ENCODE assay signal across 20 mouse cellular contexts in the genomic region with DNA sequence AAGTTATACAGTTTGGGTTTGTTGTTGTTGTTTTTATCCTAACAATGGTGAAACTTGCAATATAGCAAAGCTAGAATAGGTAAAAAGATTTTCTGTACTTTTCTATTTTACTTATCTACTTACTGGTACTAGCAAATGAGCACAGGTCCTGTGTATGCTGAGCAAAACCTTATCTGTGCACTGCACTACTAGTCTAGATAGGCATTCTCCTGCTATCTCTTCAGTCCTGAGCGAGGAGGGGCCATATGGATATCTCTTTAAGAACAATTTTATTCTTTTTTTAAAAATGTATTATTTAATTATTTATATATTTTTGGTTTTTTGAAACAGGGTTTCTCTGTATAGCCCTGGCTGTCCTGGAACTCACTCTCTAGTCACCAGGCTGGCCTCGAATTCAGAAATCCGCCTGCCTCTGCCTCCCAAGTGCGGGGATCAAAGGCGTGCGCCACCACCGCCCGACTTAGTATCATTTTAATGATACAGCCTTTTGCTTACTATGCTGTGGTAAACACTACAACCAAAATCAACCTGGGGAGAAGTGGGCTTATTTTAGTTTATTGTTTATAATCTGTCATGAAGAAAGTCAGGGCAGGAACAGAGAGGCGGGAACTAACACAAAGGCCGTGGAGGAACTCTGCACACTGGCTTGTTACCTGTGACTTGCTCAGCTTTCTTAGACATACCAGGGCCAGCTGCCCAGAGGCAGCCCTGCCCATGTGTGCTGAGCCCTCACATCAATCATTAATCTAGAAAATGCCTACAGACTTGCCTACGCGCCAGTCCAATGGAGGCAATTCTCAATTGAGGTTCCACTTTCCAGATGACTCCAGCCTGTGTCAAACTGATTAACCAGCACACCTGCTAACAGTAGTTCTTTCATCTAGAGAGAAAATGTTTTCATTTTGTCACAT. TPM values are rescaled to one million over a fixed set of nuclear protein-coding genes. Genes with fewer than 3 reads are reported as not detected.
DNase-seq lines count a peak whose midpoint lies in the region; ATAC-seq and TF ChIP-seq lines count a peak whose summit lies in the region.
"Had no signal": no experiment of that assay in that cellular context is flagged by ENCODE, and none has a peak within 500 bp of the region (broad histone marks: within the 10 kb centered on the region; RNA-seq: fewer than 3 reads in every experiment).

No protein-coding gene starts in this region.

- no peak overlapping the region for H3K9ac ChIP-seq in kidney, embryonic 15.5 days
- H3K9ac ChIP-seq in liver, embryonic 12.5 days = peak overlapping the region; percentile 59
- H3K9ac ChIP-seq: embryonic facial prominence, embryonic 13.5 days; hindbrain, embryonic 14.5 days; limb, embryonic 12.5 days; midbrain, embryonic 15.5 days; neural tube, embryonic 13.5 days had no signal

- ATAC-seq in kidney, embryonic 15.5 days (replicated peaks; ENCODE audit: low FRiP score) = peak; percentile 57; the same call in 1 of the 2 replicates
- peak; percentile 88 for ATAC-seq in liver, embryonic 12.5 days
- ATAC-seq: activated CD4-positive, CD25-positive, alpha-beta regulatory T cell, adult 4 months; midbrain, embryonic 15.5 days had no signal

- no peak for DNase-seq in testis, postnatal 14 days (ENCODE audit: low spot score)
- DNase-seq in left cerebral cortex, postnatal 25 days (ENCODE audit: low spot score in 2 of 2) = no peak
- no peak for DNase-seq in layer of hippocampus, adult 18-20 months (ENCODE audit: low spot score in 2 of 2)
- no peak for DNase-seq in left cerebral cortex, postnatal 36 days (ENCODE audit: low spot score in 2 of 2)
- no peak for DNase-seq in spleen, adult 18-20 months
- DNase-seq: B cell, adult 2 months; cerebellum, postnatal 25 days; gastrocnemius, postnatal 36 days; layer of hippocampus, adult 9-11 months; lung, postnatal 36 days; thymus, postnatal 14 days had no signal

- no peak overlapping the region; the same call in 1 of the 2 replicates for H3K4me3 ChIP-seq in testis, adult 2 months (ENCODE audit: control insufficient read depth, low read depth, low read length)
- no peak overlapping the region for H3K4me3 ChIP-seq in kidney, embryonic 15.5 days (replicated peaks)
- peak overlapping the region; percentile 19 for H3K4me3 ChIP-seq in liver, embryonic 12.5 days
- H3K4me3 ChIP-seq: embryonic facial prominence, embryonic 13.5 days; limb, embryonic 12.5 days; midbrain, embryonic 15.5 days; neural tube, embryonic 13.5 days had no signal

- no peaks in the 10 kb centered on the region; the same call in 1 of the 2 replicates for H3K36me3 ChIP-seq in testis, adult 2 months (ENCODE audit: control insufficient read depth, insufficient read depth, low read length)
- peaks cover 50% of the 10 kb centered on the region for H3K36me3 ChIP-seq in kidney, embryonic 15.5 days
- H3K36me3 ChIP-seq in liver, embryonic 12.5 days = peaks cover 54% of the 10 kb centered on the region

- no peak overlapping the region for H3K4me2 ChIP-seq in kidney, embryonic 15.5 days
- H3K4me2 ChIP-seq in liver, embryonic 12.5 days = peak overlapping the region; percentile 61
- H3K4me2 ChIP-seq: embryonic facial prominence, embryonic 13.5 days; hindbrain, embryonic 14.5 days; limb, embryonic 12.5 days; midbrain, embryonic 15.5 days; neural tube, embryonic 13.5 days had no signal

- no peaks in the 10 kb centered on the region for H3K9me3 ChIP-seq in kidney, embryonic 15.5 days (replicated peaks)
- no peaks in the 10 kb centered on the region for H3K9me3 ChIP-seq in liver, embryonic 12.5 days (replicated peaks)
- H3K9me3 ChIP-seq: embryonic facial prominence, embryonic 13.5 days; limb, embryonic 12.5 days; midbrain, embryonic 15.5 days; neural tube, embryonic 13.5 days had no signal

- no peaks in the 10 kb centered on the region for H3K27me3 ChIP-seq in testis, adult 2 months (ENCODE audit: control insufficient read depth, insufficient read depth, low read length)
- no peaks in the 10 kb centered on the region for H3K27me3 ChIP-seq in kidney, embryonic 15.5 days
- H3K27me3 ChIP-seq in liver, embryonic 12.5 days (replicated peaks) = no peaks in the 10 kb centered on the region
- H3K27me3 ChIP-seq: embryonic facial prominence, embryonic 13.5 days; limb, embryonic 12.5 days; midbrain, embryonic 15.5 days; neural tube, embryonic 13.5 days had no signal

- WGBS in kidney, embryonic 15.5 days = 92% methylated on average over 12 of the region's 12 CpGs
- WGBS in liver, embryonic 12.5 days (ENCODE audit: insufficient replicate concordance) = 46% methylated on average over 12 of the region's 12 CpGs

- peaks cover 2% of the 10 kb centered on the region for H3K4me1 ChIP-seq in testis, adult 2 months (ENCODE audit: control insufficient read depth, insufficient read depth, low read length)
- peaks cover 8% of the 10 kb centered on the region; the same call in 1 of the 2 replicates for H3K4me1 ChIP-seq in kidney, embryonic 15.5 days
- H3K4me1 ChIP-seq in liver, embryonic 12.5 days = peaks cover 75% of the 10 kb centered on the region

- H3K27ac ChIP-seq in testis, adult 2 months (ENCODE audit: control insufficient read depth, insufficient read depth, low read depth, low read length) = peak overlapping the region; percentile 62; the same call in 1 of the 2 replicates
- no peak overlapping the region for H3K27ac ChIP-seq in kidney, embryonic 15.5 days
- H3K27ac ChIP-seq in liver, embryonic 12.5 days = peak overlapping the region; percentile 95
- H3K27ac ChIP-seq: embryonic facial prominence, embryonic 13.5 days; hindbrain, embryonic 14.5 days; limb, embryonic 12.5 days; midbrain, embryonic 15.5 days; neural tube, embryonic 13.5 days had no signal

- no peak for TF ChIP-seq CTCF in testis, adult 2 months (IDR thresholded peaks at IDR 0.05; ENCODE audit: control insufficient read depth, insufficient read depth, insufficient replicate concordance, low read depth, low read length)

- TF ChIP-seq POLR2A in testis, adult 2 months (IDR thresholded peaks at IDR 0.05; ENCODE audit: control insufficient read depth, low read depth, low read length) = no peak

- intact Hi-C loops in left cerebral cortex, postnatal 25 days (cut with DNase I) = no loop called here
- intact Hi-C loops in left cerebral cortex, postnatal 36 days (cut with DNase I) = no loop called here

RNA-seq across cellular contexts. Expression of a gene that starts 14.1 kb away (rescaled TPM):
- polyA plus RNA-seq in testis, adult 2 months (2012; rRNA removed) = 1.9 and 2.8 TPM in 2 replicates
- polyA plus RNA-seq in kidney, embryonic 15.5 days (2015; fragmentation: Nextera tagmentation; extraction: Ambion mirVana) = 9.7 and 11.5 TPM in 2 replicates
- 19.5 and 20.6 TPM in 2 replicates for polyA plus RNA-seq in liver, embryonic 12.5 days (2016; fragmentation: Nextera tagmentation; extraction: Ambion mirVana)
- 10 to 100 TPM; 21.0 to 21.3 TPM for total RNA-seq in left cerebral cortex, postnatal 25 days (2021)
- total RNA-seq in layer of hippocampus, adult 18-20 months (2021) = 10 to 100 TPM; 23.8 to 24.6 TPM
- total RNA-seq in left cerebral cortex, postnatal 36 days (2021) = 10 to 100 TPM; 21.1 to 23.1 TPM

RNA-seq across cellular contexts. Expression of a gene that starts 14.1 kb away (rescaled TPM):
- 6.4 and 7.1 TPM in 2 replicates for polyA plus RNA-seq in testis, adult 2 months (2012; rRNA removed)
- 6.8 and 9.9 TPM in 2 replicates for polyA plus RNA-seq in kidney, embryonic 15.5 days (2015; fragmentation: Nextera tagmentation; extraction: Ambion mirVana)
- polyA plus RNA-seq in liver, embryonic 12.5 days (2016; fragmentation: Nextera tagmentation; extraction: Ambion mirVana) = 17.3 and 21.3 TPM in 2 replicates
- 10 to 100 TPM; 49.8 to 50.9 TPM for total RNA-seq in left cerebral cortex, postnatal 25 days (2021)
- 10 to 100 TPM; 50.6 to 57.0 TPM for total RNA-seq in layer of hippocampus, adult 18-20 months (2021)
- total RNA-seq in left cerebral cortex, postnatal 36 days (2021) = 10 to 100 TPM; 49.4 to 54.4 TPM

RNA-seq across cellular contexts. Expression of a gene that starts 53.6 kb away (rescaled TPM):
- 5.8 and 9.7 TPM in 2 replicates for polyA plus RNA-seq in testis, adult 2 months (2012; rRNA removed)
- 41.1 and 47.5 TPM in 2 replicates for polyA plus RNA-seq in kidney, embryonic 15.5 days (2015; fragmentation: Nextera tagmentation; extraction: Ambion mirVana)
- polyA plus RNA-seq in liver, embryonic 12.5 days (2016; fragmentation: Nextera tagmentation; extraction: Ambion mirVana) = 27.1 and 29.1 TPM in 2 replicates
- total RNA-seq in left cerebral cortex, postnatal 25 days (2021) = 10 to 100 TPM; 38.1 to 40.6 TPM
- 10 to 100 TPM; 33.0 to 40.3 TPM for total RNA-seq in layer of hippocampus, adult 18-20 months (2021)
- total RNA-seq in left cerebral cortex, postnatal 36 days (2021) = 10 to 100 TPM; 28.8 to 38.9 TPM
